Mouse (Mus musculus): ENCODE measurements around the gene Sorl1. TPM values are rescaled to one million over a fixed set of nuclear protein-coding genes. Genes with fewer than 3 reads are reported as not detected.
A peak's percentile ranks its signal among the peaks of the same experiment; 100 is the strongest.

Gene Sorl1
- polyA plus RNA-seq, 1 experiment from 2014 or later: 8.8 TPM

DNA sequence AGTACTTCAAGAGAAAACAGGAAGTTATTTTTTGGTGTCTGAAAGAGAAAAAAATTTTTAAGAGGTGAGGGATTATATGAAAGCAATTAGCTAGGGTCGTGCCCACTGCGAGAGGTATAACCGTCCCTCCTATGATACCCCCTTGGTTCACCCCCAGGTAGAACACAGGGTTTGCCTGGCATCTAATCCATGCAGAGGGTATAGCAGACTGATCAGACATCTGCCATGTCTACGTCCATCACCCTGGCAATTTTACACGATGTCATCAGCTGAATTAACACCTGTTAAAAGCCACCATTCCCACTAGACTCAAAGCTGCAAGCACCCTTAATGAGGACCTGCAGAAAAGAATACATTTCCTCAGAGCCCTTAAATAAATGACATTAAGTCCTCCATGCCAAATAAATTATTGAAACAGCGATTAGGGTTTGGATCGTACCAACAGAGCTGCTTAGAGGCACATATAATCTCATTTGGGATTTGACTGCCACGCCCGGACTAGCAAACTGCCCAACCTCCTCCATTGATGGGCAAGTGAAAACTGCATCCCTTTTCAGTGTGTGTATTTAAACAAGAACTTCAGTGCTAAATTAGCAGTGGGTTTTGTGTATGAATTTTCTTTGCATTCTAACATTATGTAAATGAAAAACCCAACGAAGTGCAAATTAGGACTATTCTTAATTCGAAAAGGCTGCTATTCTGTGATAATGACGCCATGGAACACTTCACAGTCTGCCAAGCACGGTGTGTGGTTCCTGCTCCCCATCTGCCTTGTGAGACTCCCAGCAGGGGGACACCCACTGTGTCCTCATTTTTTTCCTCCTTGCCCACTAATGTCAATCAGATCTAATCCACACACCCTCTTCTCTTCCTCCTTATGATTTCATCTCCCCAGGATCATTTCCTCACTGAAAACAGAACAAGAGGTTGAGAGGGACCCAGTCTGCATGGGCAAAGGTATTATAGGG lies 7.0 kb upstream of the Sorl1 start:
- WGBS: 48% methylated on average over 13 of the region's 13 CpGs
- no peak for ATAC-seq (ENCODE audit: low FRiP score, low TSS enrichment)
- peaks cover 5% of the 10 kb centered on the region; the same call in 1 of the 2 replicates for H3K4me1 ChIP-seq (ENCODE audit: control insufficient read depth, insufficient read depth, low read length)

DNA sequence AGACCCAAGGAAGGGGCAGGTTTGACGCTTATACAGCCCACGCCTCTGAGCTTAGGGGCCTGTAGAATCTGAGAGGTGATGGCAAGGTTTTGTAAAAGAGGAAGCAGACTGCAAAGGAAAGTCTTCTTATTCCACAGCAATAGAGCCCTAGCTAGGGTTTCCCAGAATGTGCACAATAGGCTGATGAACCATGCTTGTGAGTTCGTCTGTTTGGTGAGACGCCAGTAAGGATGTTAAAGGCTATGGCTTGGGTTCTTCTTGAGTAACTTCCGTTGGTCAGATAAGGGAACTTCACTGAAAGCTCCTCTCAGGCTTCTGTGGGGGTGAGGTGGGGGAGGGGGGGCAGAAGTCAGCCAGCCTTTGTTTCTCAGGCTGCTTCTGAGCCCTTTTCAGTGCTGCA lies 3.9 kb upstream of the Sorl1 start:
- DNase-seq (no peak), ATAC-seq (ENCODE audit: low FRiP score, low TSS enrichment) (no peak)
- Histone ChIP-seq H3K4me2 (ENCODE audit: low read length) (no peak overlapping the region), H3K4me3 (replicated peaks; ENCODE audit: low read depth, low read length) (no peak overlapping the region), H3K9me3 (ENCODE audit: control insufficient read depth, low read length) (no peaks in the 10 kb centered on the region), H3K9ac (replicated peaks; ENCODE audit: low read length) (no peak overlapping the region), H3K27ac (replicated peaks; ENCODE audit: low read depth, low read length) (no peak overlapping the region), H3K27me3 (ENCODE audit: control insufficient read depth, insufficient read depth, low read length) (0 out of 2 replicates have a peak, but pooled peaks cover 5% of the 10 kb centered on the region), H3K36me3 (ENCODE audit: control insufficient read depth, insufficient read depth, low read length) (no peaks in the 10 kb centered on the region), H3K4me1 (ENCODE audit: control insufficient read depth, insufficient read depth, low read length) (peaks cover 14% of the 10 kb centered on the region)
- WGBS: 72% methylated on average over 5 of the region's 5 CpGs

More for the DNA sequence above, 7.0 kb upstream of the Sorl1 start:
- Histone ChIP-seq H3K36me3 (ENCODE audit: control insufficient read depth, insufficient read depth, low read length) (no peaks in the 10 kb centered on the region), H3K27me3 (ENCODE audit: control insufficient read depth, insufficient read depth, low read length) (no peaks in the 10 kb centered on the region), H3K9ac (replicated peaks; ENCODE audit: low read length) (no peak overlapping the region), H3K27ac (replicated peaks; ENCODE audit: low read depth, low read length) (no peak overlapping the region), H3K4me2 (ENCODE audit: low read length) (no peak overlapping the region), H3K4me3 (replicated peaks; ENCODE audit: low read depth, low read length) (no peak overlapping the region), H3K9me3 (ENCODE audit: control insufficient read depth, low read length) (no peaks in the 10 kb centered on the region)
- DNase-seq: peak; percentile 37

DNA sequence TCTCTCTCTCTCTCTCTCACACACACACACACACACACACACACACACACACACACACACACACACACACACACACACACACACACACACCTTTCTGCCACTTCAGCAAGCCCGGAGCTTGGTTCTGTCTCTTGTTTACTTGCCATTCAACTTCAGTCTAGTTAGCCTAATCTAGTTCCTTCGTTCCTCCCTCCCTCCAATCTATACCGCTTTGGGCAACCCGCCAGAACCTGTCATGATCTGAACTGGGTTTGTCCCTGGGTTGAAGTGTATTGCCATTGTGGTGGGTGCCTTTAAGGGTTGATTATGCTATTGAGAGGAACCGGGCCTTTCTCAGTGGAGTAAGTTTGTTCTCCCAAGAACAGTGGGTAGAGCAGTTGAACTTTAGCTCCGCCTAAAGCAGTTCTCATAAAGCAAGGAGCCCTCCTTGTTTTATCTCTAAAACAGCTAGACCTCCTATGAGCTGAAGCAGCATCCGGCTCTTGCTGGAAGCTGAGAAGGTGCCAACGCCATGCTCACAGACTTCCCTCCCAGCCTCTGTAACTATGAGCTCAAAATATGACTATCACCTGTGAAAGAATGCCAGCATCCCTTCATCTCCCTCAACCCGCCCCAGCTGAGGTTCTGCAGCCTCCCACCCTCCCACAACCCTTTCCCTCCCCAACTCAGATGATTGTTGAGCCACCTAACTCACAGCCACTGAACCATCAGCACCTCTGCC lies 1.3 kb upstream of the Sorl1 start:
- Histone ChIP-seq H3K9me3 (ENCODE audit: control insufficient read depth, low read length) (no peaks in the 10 kb centered on the region), H3K4me3 (replicated peaks; ENCODE audit: low read depth, low read length) (no peak overlapping the region), H3K4me2 (ENCODE audit: low read length) (no peak overlapping the region), H3K27me3 (ENCODE audit: control insufficient read depth, insufficient read depth, low read length) (peaks cover 11% of the 10 kb centered on the region; the same call in 1 of the 2 replicates), H3K36me3 (ENCODE audit: control insufficient read depth, insufficient read depth, low read length) (no peaks in the 10 kb centered on the region), H3K4me1 (ENCODE audit: control insufficient read depth, insufficient read depth, low read length) (peaks cover 21% of the 10 kb centered on the region), H3K9ac (replicated peaks; ENCODE audit: low read length) (no peak overlapping the region), H3K27ac (replicated peaks; ENCODE audit: low read depth, low read length) (no peak overlapping the region)
- WGBS: 85% methylated on average over 9 of the region's 9 CpGs
- ATAC-seq (ENCODE audit: low FRiP score, low TSS enrichment) (no peak), DNase-seq (no peak)

DNA sequence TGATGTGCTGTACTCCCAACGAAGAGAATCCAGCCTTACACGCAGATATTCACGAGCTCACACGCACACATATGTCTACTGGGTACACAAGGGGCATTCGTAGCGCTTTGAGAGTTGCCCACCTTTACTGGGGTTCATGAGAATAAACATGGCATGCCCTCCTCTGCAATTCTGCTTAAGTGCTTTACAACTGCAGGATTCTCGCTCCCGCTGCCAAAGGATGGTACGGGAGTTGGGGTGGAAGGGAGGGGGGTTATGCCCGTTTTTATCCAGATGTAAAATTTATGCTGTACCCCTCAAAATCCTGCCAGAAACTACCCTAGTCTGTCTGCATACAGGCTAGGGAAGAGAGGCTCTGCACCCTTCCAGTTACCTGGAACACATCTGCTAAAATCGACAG lies 893 bp downstream of the Sorl1 start:
- Histone ChIP-seq H3K4me3 (replicated peaks; ENCODE audit: low read depth, low read length) (peak overlapping the region; percentile 79), H3K27ac (replicated peaks; ENCODE audit: low read depth, low read length) (no peak overlapping the region), H3K27me3 (ENCODE audit: control insufficient read depth, insufficient read depth, low read length) (peaks cover 11% of the 10 kb centered on the region; the same call in 1 of the 2 replicates), H3K9ac (replicated peaks; ENCODE audit: low read length) (peak overlapping the region; percentile 82), H3K4me1 (ENCODE audit: control insufficient read depth, insufficient read depth, low read length) (peaks cover 16% of the 10 kb centered on the region), H3K4me2 (ENCODE audit: low read length) (peak overlapping the region; percentile 87), H3K36me3 (ENCODE audit: control insufficient read depth, insufficient read depth, low read length) (no peaks in the 10 kb centered on the region), H3K9me3 (ENCODE audit: control insufficient read depth, low read length) (no peaks in the 10 kb centered on the region)
- 25% methylated on average over 11 of the region's 11 CpGs for WGBS
- DNase-seq (peak; percentile 54), ATAC-seq (ENCODE audit: low FRiP score, low TSS enrichment) (peak; percentile 32; the same call in 1 of the 2 replicates)

DNA sequence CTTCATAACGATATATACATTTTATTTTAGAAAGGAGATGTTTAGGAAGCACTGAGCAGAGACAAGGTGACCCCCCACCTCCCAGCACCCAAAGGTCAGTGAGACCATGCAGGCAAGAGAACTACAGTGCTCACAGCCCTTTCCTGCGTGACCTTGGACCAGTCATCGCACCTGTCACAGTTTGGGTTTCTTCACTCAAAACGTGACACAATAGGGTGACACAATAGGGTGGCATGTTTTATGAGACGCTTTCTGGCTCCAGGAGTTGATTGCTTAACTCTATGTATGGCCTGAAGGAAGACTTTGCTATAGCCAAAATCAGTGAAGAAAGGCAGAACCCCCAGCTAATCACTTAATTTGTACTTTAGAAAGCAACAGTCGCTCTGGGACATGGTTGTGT lies 1.7 kb downstream of the Sorl1 start:
- Histone ChIP-seq H3K4me2 (ENCODE audit: low read length) (peak overlapping the region; percentile 87), H3K27ac (replicated peaks; ENCODE audit: low read depth, low read length) (no peak overlapping the region), H3K27me3 (ENCODE audit: control insufficient read depth, insufficient read depth, low read length) (peaks cover 11% of the 10 kb centered on the region; the same call in 1 of the 2 replicates), H3K9ac (replicated peaks; ENCODE audit: low read length) (no peak overlapping the region), H3K36me3 (ENCODE audit: control insufficient read depth, insufficient read depth, low read length) (no peaks in the 10 kb centered on the region), H3K9me3 (ENCODE audit: control insufficient read depth, low read length) (no peaks in the 10 kb centered on the region), H3K4me1 (ENCODE audit: control insufficient read depth, insufficient read depth, low read length) (peaks cover 16% of the 10 kb centered on the region), H3K4me3 (replicated peaks; ENCODE audit: low read depth, low read length) (no peak overlapping the region)
- no peak for DNase-seq
- 89% methylated on average over 6 of the region's 6 CpGs for WGBS
- ATAC-seq (ENCODE audit: low FRiP score, low TSS enrichment): no peak

DNA sequence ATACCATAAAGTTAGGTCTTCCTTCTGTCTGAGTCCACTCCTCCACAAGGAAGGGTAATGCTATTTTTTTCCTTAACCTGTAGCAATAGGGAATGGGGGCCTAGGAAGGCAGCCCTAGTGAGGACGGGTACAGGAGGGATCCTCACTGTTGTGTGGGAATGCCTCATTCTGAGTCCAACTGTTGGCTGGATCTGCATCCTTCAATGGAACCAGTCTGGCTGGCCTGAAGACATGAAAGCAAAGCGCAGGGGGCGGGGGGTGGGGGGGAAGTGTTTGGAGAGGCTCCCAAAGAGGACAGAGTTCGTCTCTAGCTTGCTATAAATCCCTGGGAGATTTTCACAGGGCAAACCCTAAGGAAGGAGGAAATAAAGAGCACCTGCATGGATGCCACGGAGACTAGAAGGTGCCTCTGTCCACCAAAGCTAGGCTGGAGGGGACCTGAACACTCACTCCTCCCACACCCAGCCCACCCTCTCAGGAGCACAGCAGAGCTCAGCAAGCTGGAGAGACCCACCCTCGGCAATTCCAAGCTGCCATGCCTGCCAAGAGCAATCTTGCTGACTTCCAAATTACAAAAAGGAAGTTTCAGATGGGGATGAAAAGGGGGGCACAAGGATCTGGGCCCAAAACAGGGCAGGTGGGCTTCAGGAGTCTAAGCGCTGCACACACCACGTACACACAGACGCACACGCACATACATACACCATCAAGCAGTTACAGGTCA lies 2.3 kb downstream of the Sorl1 start:
- peaks cover 11% of the 10 kb centered on the region; the same call in 1 of the 2 replicates for H3K27me3 ChIP-seq (ENCODE audit: control insufficient read depth, insufficient read depth, low read length)
- DNase-seq: no peak
- H3K4me1 ChIP-seq (ENCODE audit: control insufficient read depth, insufficient read depth, low read length): peaks cover 16% of the 10 kb centered on the region
- WGBS: 80% methylated on average over 10 of the region's 10 CpGs
- peak overlapping the region; percentile 87 for H3K4me2 ChIP-seq (ENCODE audit: low read length)
- no peak overlapping the region for H3K4me3 ChIP-seq (replicated peaks; ENCODE audit: low read depth, low read length)
- no peak overlapping the region for H3K27ac ChIP-seq (replicated peaks; ENCODE audit: low read depth, low read length)
- H3K9me3 ChIP-seq (ENCODE audit: control insufficient read depth, low read length): no peaks in the 10 kb centered on the region
- no peak for ATAC-seq (ENCODE audit: low FRiP score, low TSS enrichment)
- no peaks in the 10 kb centered on the region for H3K36me3 ChIP-seq (ENCODE audit: control insufficient read depth, insufficient read depth, low read length)
- H3K9ac ChIP-seq (replicated peaks; ENCODE audit: low read length): no peak overlapping the region

DNA sequence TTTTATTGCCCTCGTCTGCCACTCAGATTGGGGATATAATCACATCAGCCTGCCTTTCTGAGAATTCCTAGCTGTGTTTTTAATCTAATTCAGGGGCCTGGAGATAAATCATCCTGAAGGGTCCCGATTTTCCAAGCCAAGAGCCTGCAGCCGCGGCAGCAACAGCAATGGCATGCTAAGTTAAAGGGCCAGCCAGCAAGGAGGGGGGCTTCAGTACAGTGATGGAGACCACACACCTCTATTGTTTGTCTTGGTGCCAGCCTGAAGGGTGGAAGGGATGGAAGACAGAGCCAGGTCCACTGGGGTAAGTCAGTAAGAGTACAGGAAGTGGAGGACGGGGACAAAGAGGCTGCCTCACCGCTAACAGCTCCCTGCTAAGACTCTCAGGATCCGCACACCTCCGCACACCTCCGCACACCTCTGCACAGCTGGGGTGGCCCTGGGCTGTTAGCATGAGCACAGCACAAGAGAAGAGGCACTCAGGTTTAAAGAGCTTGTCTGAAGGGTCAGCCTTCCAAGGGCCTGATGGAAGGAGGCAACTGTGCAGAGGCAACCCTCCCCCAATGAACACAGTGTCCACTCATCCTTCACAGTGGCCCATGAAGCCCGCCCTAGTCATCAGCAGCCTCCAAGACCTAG lies 7.6 kb downstream of the Sorl1 start:
- no peak for ATAC-seq (ENCODE audit: low FRiP score, low TSS enrichment)
- Histone ChIP-seq H3K9ac (replicated peaks; ENCODE audit: low read length) (no peak overlapping the region), H3K36me3 (ENCODE audit: control insufficient read depth, insufficient read depth, low read length) (no peaks in the 10 kb centered on the region)

DNA sequence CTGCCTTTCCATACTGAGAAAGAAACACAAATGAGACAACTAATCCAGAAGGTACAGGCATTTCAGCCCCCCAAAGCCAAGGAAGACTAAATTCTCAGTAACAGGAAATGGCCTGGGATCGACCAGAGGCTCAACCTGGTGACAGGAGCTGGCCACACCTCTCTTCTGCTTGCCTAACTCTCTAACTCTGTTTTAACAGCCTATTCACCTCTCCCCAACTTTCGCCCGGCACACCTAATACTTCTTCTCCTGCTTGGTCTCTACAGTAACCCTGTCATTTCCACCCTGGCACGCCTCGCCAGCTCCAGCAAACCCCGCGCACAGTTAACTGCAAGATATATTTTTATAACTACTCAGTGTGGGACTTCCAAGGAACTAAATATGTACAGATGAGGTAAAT lies 9.0 kb downstream of the Sorl1 start:
- peaks cover 3% of the 10 kb centered on the region; the same call in 1 of the 2 replicates for H3K4me1 ChIP-seq (ENCODE audit: control insufficient read depth, insufficient read depth, low read length)
- ATAC-seq (ENCODE audit: low FRiP score, low TSS enrichment) (no peak), DNase-seq (no peak)
- no peak overlapping the region for H3K27ac ChIP-seq (replicated peaks; ENCODE audit: low read depth, low read length)
- no peaks in the 10 kb centered on the region for H3K27me3 ChIP-seq (ENCODE audit: control insufficient read depth, insufficient read depth, low read length)
- H3K9ac ChIP-seq (replicated peaks; ENCODE audit: low read length): no peak overlapping the region
- H3K36me3 ChIP-seq (ENCODE audit: control insufficient read depth, insufficient read depth, low read length): no peaks in the 10 kb centered on the region
- H3K9me3 ChIP-seq (ENCODE audit: control insufficient read depth, low read length): no peaks in the 10 kb centered on the region
- H3K4me2 ChIP-seq (ENCODE audit: low read length): no peak overlapping the region
- WGBS: 92% methylated on average over 7 of the region's 7 CpGs
- H3K4me3 ChIP-seq (replicated peaks; ENCODE audit: low read depth, low read length): no peak overlapping the region

More for the DNA sequence above, 7.6 kb downstream of the Sorl1 start:
- Histone ChIP-seq H3K4me2 (ENCODE audit: low read length) (no peak overlapping the region), H3K4me1 (ENCODE audit: control insufficient read depth, insufficient read depth, low read length) (peaks cover 3% of the 10 kb centered on the region; the same call in 1 of the 2 replicates), H3K9me3 (ENCODE audit: control insufficient read depth, low read length) (no peaks in the 10 kb centered on the region), H3K4me3 (replicated peaks; ENCODE audit: low read depth, low read length) (no peak overlapping the region), H3K27me3 (ENCODE audit: control insufficient read depth, insufficient read depth, low read length) (no peaks in the 10 kb centered on the region), H3K27ac (replicated peaks; ENCODE audit: low read depth, low read length) (no peak overlapping the region)
- 75% methylated on average over 10 of the region's 10 CpGs for WGBS
- no peak for DNase-seq
